Mouse (Mus musculus): ENCODE data around the gene Foxp4. TPM values are rescaled to one million over a fixed set of nuclear protein-coding genes. Genes with fewer than 3 reads are reported as not detected.

Foxp4 gene
- polyA plus RNA-seq, 1 experiment from 2014 or later = 43.3 TPM

GRCm38 (mm10) chr17:47907366-47907920, 17.0 kb downstream of the Foxp4 start:
- ATAC-seq (replicated peaks) = peak; percentile 28; the same call in 1 of the 2 replicates
- Histone ChIP-seq H3K4me3 (no peak overlapping the region), H3K9me3 (no peaks in the 10 kb centered on the region), H3K36me3 (replicated peaks) (no peaks in the 10 kb centered on the region), H3K27ac (no peak overlapping the region), H3K4me1 (peaks cover 46% of the 10 kb centered on the region), H3K9ac (no peak overlapping the region), H3K4me2 (no peak overlapping the region), H3K27me3 (replicated peaks) (peaks cover 17% of the 10 kb centered on the region)
- 26% methylated on average over 9 of the region's 9 CpGs for whole genome bisulfite sequencing

- no peaks in the 10 kb centered on the region for H3K9me3 ChIP-seq
- H3K27ac ChIP-seq = no peak overlapping the region
- peak overlapping the region; percentile 20; the same call in 1 of the 2 replicates for H3K4me3 ChIP-seq
- no peak for ATAC-seq (replicated peaks)
- no peak overlapping the region; the same call in 1 of the 2 replicates for H3K9ac ChIP-seq
- peaks cover 9% of the 10 kb centered on the region for H3K27me3 ChIP-seq (replicated peaks)
- no peaks in the 10 kb centered on the region for H3K36me3 ChIP-seq (replicated peaks)
- H3K4me2 ChIP-seq = peak overlapping the region; percentile 39
- peaks cover 32% of the 10 kb centered on the region for H3K4me1 ChIP-seq
- 26% methylated on average over 35 of the region's 35 CpGs for WGBS
Measured at GRCm38 (mm10) chr17:47903846-47904680, 20.4 kb downstream of the Foxp4 start.

- Histone ChIP-seq H3K9me3 (no peaks in the 10 kb centered on the region), H3K4me1 (peaks cover 31% of the 10 kb centered on the region), H3K27me3 (replicated peaks) (0 out of 2 replicates have a peak, but pooled peaks cover 3% of the 10 kb centered on the region), H3K4me2 (no peak overlapping the region), H3K9ac (no peak overlapping the region), H3K4me3 (no peak overlapping the region), H3K27ac (no peak overlapping the region), H3K36me3 (replicated peaks) (no peaks in the 10 kb centered on the region)
- no peak for ATAC-seq (replicated peaks)
- WGBS = 75% methylated on average over 3 of the region's 3 CpGs
Measured at GRCm38 (mm10) chr17:47901782-47902181, 22.7 kb downstream of the Foxp4 start.

- Histone ChIP-seq H3K36me3 (replicated peaks) (no peaks in the 10 kb centered on the region), H3K4me1 (peaks cover 28% of the 10 kb centered on the region), H3K4me2 (no peak overlapping the region), H3K4me3 (no peak overlapping the region), H3K27ac (no peak overlapping the region), H3K27me3 (replicated peaks) (0 out of 2 replicates have a peak, but pooled peaks cover 3% of the 10 kb centered on the region), H3K9ac (no peak overlapping the region), H3K9me3 (no peaks in the 10 kb centered on the region)
- ATAC-seq (replicated peaks) = no peak
- 40% methylated on average over 6 of the region's 6 CpGs for WGBS
Measured at GRCm38 (mm10) chr17:47900716-47901115, 23.7 kb downstream of the Foxp4 start.

- Histone ChIP-seq H3K27ac (no peak overlapping the region), H3K4me2 (no peak overlapping the region), H3K9me3 (no peaks in the 10 kb centered on the region), H3K4me1 (peaks cover 22% of the 10 kb centered on the region), H3K4me3 (no peak overlapping the region), H3K27me3 (replicated peaks) (0 out of 2 replicates have a peak, but pooled peaks cover 3% of the 10 kb centered on the region), H3K36me3 (replicated peaks) (no peaks in the 10 kb centered on the region), H3K9ac (no peak overlapping the region)
- ATAC-seq (replicated peaks) = no peak
- 19% methylated on average over 4 of the region's 4 CpGs for WGBS
Measured at GRCm38 (mm10) chr17:47899156-47899555, 25.3 kb downstream of the Foxp4 start.

- 7% methylated on average over 9 of the region's 9 CpGs for WGBS
- H3K9me3 ChIP-seq = no peaks in the 10 kb centered on the region
- H3K36me3 ChIP-seq (replicated peaks) = no peaks in the 10 kb centered on the region
- ATAC-seq (replicated peaks) = peak; percentile 70
- 0 out of 2 replicates have a peak overlapping the region, but pooled peaks have one; percentile 2 for H3K27ac ChIP-seq
- 0 out of 2 replicates have a peak, but pooled peaks cover 1% of the 10 kb centered on the region for H3K27me3 ChIP-seq (replicated peaks)
- H3K4me2 ChIP-seq = no peak overlapping the region
- peaks cover 19% of the 10 kb centered on the region for H3K4me1 ChIP-seq
- no peak overlapping the region for H3K4me3 ChIP-seq
- H3K9ac ChIP-seq = no peak overlapping the region
Measured at GRCm38 (mm10) chr17:47897956-47898752, 26.3 kb downstream of the Foxp4 start.

- Histone ChIP-seq H3K9ac (no peak overlapping the region), H3K27ac (no peak overlapping the region), H3K4me1 (peaks cover 28% of the 10 kb centered on the region), H3K4me2 (no peak overlapping the region), H3K36me3 (replicated peaks) (no peaks in the 10 kb centered on the region), H3K4me3 (no peak overlapping the region), H3K9me3 (no peaks in the 10 kb centered on the region), H3K27me3 (replicated peaks) (no peaks in the 10 kb centered on the region)
- 56% methylated on average over 7 of the region's 7 CpGs for WGBS
- no peak for ATAC-seq (replicated peaks)
Measured at GRCm38 (mm10) chr17:47889727-47890126, 34.7 kb downstream of the Foxp4 start.

GRCm38 (mm10) chr17:47889267-47889666, 35.2 kb downstream of the Foxp4 start:
- 23% methylated on average over 19 of the region's 19 CpGs for WGBS
- H3K4me1 ChIP-seq = peaks cover 28% of the 10 kb centered on the region
- H3K27ac ChIP-seq = no peak overlapping the region
- no peak; the same call in 1 of the 2 replicates for ATAC-seq (replicated peaks)
- H3K9me3 ChIP-seq = no peaks in the 10 kb centered on the region
- H3K9ac ChIP-seq = no peak overlapping the region
- no peak overlapping the region for H3K4me3 ChIP-seq
- H3K27me3 ChIP-seq (replicated peaks) = no peaks in the 10 kb centered on the region
- no peak overlapping the region for H3K4me2 ChIP-seq
- no peaks in the 10 kb centered on the region for H3K36me3 ChIP-seq (replicated peaks)

- Histone ChIP-seq H3K27ac (no peak overlapping the region), H3K4me2 (no peak overlapping the region), H3K36me3 (replicated peaks) (no peaks in the 10 kb centered on the region), H3K4me1 (peaks cover 28% of the 10 kb centered on the region), H3K4me3 (no peak overlapping the region), H3K9me3 (no peaks in the 10 kb centered on the region), H3K27me3 (replicated peaks) (no peaks in the 10 kb centered on the region), H3K9ac (no peak overlapping the region)
- ATAC-seq (replicated peaks) = no peak
- WGBS = 69% methylated on average over 7 of the region's 7 CpGs
Measured at GRCm38 (mm10) chr17:47888641-47889040, 35.8 kb downstream of the Foxp4 start.

GRCm38 (mm10) chr17:47888155-47888455, 36.3 kb downstream of the Foxp4 start:
- Histone ChIP-seq H3K4me3 (no peak overlapping the region), H3K4me2 (no peak overlapping the region), H3K4me1 (peaks cover 28% of the 10 kb centered on the region), H3K9ac (no peak overlapping the region), H3K27me3 (replicated peaks) (no peaks in the 10 kb centered on the region), H3K27ac (no peak overlapping the region), H3K9me3 (no peaks in the 10 kb centered on the region), H3K36me3 (replicated peaks) (no peaks in the 10 kb centered on the region)
- WGBS = 24% methylated on average over 6 of the region's 6 CpGs
- ATAC-seq (replicated peaks) = peak; percentile 2; the same call in 1 of the 2 replicates

GRCm38 (mm10) chr17:47887381-47888154, 36.9 kb downstream of the Foxp4 start:
- WGBS = 22% methylated on average over 13 of the region's 13 CpGs
- peak; percentile 44 for ATAC-seq (replicated peaks)
- H3K36me3 ChIP-seq (replicated peaks) = no peaks in the 10 kb centered on the region
- peaks cover 28% of the 10 kb centered on the region for H3K4me1 ChIP-seq
- H3K9ac ChIP-seq = no peak overlapping the region
- no peak overlapping the region for H3K27ac ChIP-seq
- no peak overlapping the region; the same call in 1 of the 2 replicates for H3K4me2 ChIP-seq
- no peaks in the 10 kb centered on the region for H3K27me3 ChIP-seq (replicated peaks)
- no peaks in the 10 kb centered on the region for H3K9me3 ChIP-seq
- no peak overlapping the region for H3K4me3 ChIP-seq

Data from midbrain, embryonic 15.5 days (tissue).